Mouse (Mus musculus): ENCODE data around the gene March8.

Gene March8

DNA sequence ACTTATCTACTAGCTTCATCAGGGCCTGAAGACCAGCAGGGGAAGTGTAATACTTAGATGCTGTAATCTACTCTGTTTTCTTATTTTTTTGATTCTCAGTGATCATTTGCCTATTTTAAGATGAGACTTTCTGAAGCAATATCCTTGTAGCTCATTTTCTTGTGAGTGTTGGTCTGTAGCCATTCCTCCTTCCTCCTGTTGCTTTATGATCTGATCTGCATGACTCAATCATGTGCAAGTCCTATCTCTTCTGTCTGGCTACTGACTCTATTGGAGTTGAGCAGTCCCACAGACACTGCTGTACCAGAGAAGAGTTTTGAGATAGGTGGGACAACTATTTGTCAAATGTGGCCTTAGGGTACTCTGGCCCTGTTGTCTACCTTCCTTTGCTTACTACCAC lies 36.8 kb downstream of the March8 start:
- DNase-seq = no peak

DNA sequence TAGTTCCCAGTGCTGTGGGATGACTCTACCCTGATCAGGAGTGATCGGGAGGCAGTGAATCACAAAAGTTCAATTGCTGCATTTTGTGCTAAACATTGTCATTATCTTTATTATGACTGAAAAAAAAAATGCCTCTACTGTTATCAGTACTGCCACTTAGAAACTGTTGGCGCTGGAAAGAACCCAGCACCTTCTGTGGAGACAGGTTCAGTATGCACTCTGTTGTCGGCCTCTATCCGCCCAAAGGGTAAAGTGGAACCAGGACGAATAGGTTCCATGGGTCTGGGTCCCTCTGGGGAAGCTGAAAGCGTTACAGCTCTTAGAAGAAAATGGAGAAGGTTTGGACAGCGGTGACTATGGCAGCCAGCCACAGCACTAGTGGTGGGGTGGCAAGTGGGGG lies 41.1 kb downstream of the March8 start:
- DNase-seq = no peak

- no peak for DNase-seq
These were observed 42.3 kb downstream of the March8 start for GRCm38 (mm10) chr6:116380157-116380556.

GRCm38 (mm10) chr6:116381605-116382004 lies 43.8 kb downstream of the March8 start:
- DNase-seq = no peak

DNA sequence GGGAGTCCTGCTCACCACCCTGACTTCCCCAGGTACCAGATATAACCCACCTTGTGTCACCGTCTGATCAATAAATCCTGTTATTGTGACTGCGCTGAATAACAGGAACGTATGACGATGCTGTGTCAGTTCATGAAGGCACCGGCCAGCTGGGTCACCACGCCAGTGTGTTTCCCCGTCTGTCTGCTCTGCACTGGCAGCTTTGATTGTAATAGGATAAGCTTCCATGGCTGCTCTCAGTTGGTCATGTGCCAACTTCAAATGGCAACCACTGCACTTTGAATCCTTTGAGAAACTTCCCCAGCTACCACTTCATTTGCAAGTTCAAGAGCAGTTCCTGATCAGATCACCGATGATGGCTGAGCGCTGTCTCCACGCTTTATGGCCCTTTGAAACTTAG lies 45.8 kb downstream of the March8 start:
- DNase-seq = peak; percentile 39 to 44

DNA sequence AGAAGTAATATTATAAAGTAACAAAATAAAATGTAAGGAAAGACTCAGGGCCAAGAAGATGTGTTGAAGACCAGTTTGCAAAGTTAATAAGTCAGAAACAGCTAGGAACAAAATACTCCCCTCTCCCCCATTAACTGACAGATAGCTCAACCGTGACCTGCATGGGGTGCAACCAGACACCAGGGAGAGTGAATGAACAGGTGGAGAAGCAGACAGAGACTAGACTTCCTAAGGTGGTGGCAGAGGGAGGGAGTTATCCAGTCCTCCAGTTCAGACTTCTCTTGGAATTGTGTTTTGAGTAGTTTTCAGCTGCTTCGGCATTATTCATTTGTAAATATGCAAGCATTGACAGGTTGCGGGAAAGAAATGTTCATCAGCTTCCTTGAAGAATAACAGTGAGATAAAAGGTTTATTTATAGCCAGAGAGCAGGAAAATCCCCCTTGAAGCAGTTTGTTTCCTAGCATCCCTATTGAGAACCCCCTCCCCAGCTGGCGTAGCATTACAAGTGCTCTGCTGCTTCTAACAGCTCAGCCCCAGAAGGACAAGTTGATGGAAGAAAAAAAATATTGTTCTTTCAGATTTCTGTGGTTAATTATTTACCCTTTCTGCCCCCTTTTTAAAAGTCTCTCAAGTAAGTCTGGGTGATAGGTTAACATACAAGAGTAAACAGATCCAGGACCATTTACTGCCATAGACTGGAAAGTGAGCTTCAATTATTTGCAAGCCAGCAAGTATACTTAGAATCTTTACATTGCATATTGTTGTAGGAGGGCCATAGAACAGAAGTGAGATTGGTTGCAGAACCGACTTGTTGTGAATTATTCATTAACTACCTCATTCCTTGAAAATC lies 47.6 kb downstream of the March8 start:
- DNase-seq = no peak

DNA sequence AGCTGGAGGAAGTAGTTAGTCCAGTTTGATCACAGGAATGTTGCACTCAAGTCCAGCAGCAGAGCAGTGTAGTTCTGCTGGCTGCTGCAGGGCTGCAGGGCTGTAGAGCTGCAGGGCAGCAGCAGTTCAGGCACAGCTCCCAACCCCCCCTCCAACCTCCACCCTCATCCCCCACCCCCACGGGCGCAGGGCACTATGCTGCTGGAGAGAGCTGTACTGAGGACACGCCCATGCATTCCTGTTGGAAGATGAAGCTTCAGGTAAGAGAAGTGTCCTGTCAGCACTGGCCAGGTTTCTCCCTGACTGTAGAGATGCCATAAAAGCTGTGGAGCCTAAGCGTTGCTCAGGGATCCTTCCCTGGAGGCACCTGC lies 48.2 kb downstream of the March8 start:
- no peak for DNase-seq

DNA sequence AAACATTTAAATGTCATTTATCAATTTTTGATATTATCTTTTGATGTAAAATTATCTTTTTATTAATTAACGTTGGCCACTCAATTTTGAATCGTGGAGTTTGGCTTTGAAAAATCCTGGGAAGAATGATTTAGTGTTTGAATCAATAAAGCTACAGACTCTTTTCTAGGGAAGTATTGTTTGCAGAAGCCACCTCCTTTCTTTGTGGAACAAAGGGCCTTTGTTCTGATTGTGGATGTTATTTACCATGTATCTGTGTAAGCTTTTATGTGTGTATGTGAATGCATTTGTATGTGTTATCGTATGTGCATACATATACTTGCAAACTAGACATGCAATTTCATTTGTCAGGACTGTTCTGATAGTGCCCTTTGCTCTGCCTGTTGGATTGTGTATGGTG lies 48.7 kb downstream of the March8 start:
- DNase-seq = no peak

GRCm38 (mm10) chr6:116388068-116388467 lies 50.2 kb downstream of the March8 start:
- no peak for DNase-seq

GRCm38 (mm10) chr6:116389481-116389880 lies 51.7 kb downstream of the March8 start:
- no peak for DNase-seq

DNA sequence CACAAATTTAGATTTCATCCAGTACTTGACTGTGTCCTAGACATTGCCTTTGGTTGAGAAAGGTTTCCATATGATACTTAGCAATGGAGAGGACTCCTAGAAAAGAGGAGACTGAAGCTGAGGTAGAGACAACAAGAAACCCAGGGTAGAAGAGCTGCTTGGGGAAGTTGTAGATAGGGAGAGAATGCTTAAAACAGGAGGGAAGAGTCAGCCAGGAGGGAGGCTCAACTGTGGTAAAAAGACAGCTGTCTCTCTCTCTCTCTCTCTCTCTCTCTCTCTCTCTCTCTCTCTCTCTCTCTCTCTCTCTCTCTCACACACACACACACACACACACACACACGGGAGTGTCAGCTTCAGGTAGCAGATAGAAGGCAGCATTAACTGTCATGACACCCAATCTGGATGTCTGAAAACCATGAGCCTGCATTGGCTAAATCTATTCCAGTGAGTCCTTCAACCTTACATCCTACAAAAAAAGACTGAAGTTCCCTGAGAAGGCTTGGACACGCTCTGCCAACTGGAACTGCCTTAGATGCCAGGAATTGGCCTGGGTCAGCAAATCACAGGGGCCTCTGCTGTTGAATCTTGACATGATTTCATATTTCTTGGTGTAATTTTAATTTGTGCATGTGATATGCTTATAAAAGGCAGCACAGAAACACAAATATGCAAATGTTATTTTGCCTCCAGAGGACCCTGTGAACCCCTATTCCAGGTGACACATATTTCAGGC lies 57.3 kb downstream of the March8 start:
- DNase-seq = peak in 1 of 2 experiments; percentile 57

- no peak for DNase-seq
These were observed 59.8 kb downstream of the March8 start for GRCm38 (mm10) chr6:116397621-116398020.

DNA sequence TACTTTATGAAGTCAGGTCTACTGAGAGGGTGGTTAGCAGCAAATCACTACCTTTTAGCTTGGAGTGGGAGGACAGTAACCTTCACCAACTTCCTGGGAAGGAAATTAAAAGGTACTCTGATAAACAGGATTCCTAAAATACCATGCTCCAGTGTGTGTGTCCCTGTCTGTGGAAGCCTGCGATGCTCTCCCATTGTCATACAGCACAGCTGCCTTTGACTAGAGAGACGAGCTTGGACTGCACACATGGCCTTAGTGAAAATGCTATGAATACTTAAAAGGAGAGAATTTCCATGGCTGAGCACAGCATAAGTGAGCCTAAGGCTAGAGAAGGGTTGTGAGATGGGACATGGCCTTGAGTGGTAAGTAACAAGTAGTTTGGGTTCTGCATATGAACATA lies 60.3 kb downstream of the March8 start:
- no peak for DNase-seq

DNA sequence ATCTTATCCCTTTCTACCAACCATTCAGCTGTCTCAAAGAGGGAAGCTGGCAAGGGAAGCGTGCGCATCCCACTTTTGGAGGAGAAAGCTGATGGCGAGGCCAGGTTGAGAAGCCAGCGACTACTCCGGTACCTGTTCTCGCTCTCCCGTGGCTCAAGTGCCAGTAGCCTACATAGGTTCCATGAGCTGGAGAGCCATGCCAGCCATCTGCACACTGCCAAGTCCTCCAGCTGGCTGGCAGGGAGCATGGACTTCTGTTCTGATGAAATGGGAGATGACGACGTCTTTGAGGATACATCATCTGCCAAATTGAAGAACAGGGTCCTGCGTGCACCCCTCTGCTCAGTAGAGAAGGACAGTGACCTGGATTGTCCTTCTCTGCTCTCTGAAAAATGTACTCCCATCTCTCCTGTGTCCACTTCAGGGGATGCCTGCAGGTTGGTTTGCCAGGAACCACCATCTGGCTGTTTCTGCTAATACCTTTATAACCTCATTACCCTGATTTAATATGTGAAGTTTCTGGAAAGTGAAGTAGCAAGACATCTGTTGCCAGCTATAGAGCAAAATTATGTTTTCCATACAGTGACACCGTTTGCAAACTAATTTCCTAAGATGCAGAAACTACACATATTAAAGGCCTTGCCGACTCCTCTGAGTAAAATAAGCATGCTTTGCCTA lies 64.1 kb downstream of the March8 start:
- DNase-seq = peak; percentile 88 to 92

DNA sequence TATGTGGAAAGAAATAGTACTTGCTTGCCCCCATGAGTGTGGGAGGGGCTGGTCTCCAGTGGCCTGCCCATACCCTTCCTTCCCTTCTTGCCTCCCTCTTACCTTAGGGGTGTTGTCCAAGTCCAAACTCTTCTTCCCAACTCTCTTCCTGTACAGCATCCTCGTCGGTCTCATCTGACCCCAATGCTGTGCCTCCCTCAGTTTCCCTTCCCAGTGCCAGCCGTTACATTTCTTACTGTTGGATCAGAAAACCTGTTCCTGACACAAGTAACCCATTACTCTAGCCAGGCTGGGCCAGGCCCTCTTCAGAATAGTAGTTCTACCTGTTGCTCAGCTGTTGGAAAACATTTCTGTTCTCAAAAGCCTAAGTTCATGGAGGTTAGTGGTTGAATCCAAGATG lies 64.6 kb downstream of the March8 start:
- no peak for DNase-seq

DNA sequence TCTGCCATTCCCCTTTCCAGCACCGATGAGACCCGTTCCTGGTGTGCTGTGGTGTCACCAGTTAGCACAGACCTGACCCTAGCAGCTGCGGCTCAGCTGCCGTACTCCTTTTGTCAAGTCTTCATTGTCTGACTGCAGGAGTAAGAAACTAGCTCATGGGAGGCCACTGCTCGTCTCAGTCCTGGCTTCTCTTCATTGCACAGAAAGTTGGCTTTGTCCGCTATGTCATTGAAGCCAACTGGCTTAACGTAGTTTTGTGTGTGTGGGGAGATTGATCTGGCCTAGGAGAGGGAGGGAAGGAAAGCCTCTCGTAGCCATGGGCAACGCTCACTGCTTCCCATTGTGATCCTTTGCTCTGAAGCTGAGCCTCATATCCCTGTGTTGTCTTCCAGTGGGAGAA lies 67.4 kb downstream of the March8 start:
- no peak for DNase-seq

GRCm38 (mm10) chr6:116405715-116406114 lies 67.9 kb downstream of the March8 start:
- DNase-seq = no peak

GRCm38 (mm10) chr6:116406152-116406551 lies 68.3 kb downstream of the March8 start:
- DNase-seq = no peak

- no peak for DNase-seq
These were observed 68.9 kb downstream of the March8 start for GRCm38 (mm10) chr6:116406680-116407079.

- DNase-seq = no peak
These were observed 69.4 kb downstream of the March8 start for GRCm38 (mm10) chr6:116407216-116407615.

DNA sequence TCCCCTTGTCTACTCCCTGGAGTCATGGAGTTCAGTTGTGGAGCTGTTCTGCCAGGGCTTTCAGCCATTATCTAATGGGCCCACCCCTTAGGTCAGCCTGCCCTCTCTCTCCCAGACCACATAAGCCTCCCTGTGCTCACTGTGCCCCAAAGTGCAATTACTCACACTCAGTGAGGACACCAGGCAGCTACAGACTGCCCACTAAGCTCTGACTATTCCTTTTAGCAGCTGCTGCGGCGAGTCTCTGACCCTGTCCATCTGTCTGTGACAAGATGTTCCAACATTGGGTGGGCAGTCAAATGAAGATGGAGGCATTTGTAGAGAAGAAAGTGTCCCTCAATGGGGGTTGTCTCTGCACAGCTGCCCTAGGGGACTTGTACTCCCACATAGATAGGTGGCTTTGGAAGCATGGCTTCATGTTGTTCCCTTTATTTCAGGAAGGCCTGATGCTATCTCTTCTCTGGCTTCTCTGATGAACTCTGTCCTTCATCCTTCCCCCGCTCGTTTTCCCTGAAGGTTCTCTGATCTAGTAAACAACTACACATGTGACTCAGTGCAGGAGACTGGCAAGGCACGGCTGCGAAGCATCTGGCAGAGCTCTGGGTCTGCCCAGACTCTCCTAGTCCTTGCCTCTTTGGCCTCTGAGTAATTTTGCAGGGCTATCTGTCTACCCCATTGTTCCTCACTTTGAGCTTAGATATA lies 70.3 kb downstream of the March8 start:
- DNase-seq = no peak

GRCm38 (mm10) chr6:116410436-116410835 lies 72.6 kb downstream of the March8 start:
- DNase-seq = no peak

- DNase-seq = no peak
These were observed 73.9 kb downstream of the March8 start for GRCm38 (mm10) chr6:116411716-116412115.

Data from cerebellum, postnatal 14 days (tissue).